Mouse (Mus musculus): ENCODE measurements around the gene Pias4.

The Pias4 gene

GRCm38 (mm10) chr10:81139529-81139846 lies 28.2 kb downstream of the Pias4 start:
- DNase-seq (ENCODE audit: extremely low read depth, low read depth, low spot score), result no peak

GRCm38 (mm10) chr10:81138821-81139528 lies 28.7 kb downstream of the Pias4 start:
- DNase-seq (ENCODE audit: extremely low read depth, low read depth, low spot score), result no peak

- no peak for DNase-seq (ENCODE audit: extremely low read depth, low read depth, low spot score)
Observed at GRCm38 (mm10) chr10:81138131-81138782, 29.5 kb downstream of the Pias4 start.

- peak; percentile 79 for DNase-seq (ENCODE audit: extremely low read depth, low read depth, low spot score)
Observed at GRCm38 (mm10) chr10:81137252-81138130, 30.2 kb downstream of the Pias4 start.

GRCm38 (mm10) chr10:81136706-81137231 lies 31.0 kb downstream of the Pias4 start:
- no peak for DNase-seq (ENCODE audit: extremely low read depth, low read depth, low spot score)

- no peak for DNase-seq (ENCODE audit: extremely low read depth, low read depth, low spot score)
Observed at GRCm38 (mm10) chr10:81135831-81136705, 31.7 kb downstream of the Pias4 start.

GRCm38 (mm10) chr10:81134966-81135681 lies 32.6 kb downstream of the Pias4 start, which contains the start of gene Zbtb7a:
Zbtb7a (plus strand) TSS chr10:81135220.
- DNase-seq (ENCODE audit: extremely low read depth, low read depth, low spot score), result no peak

GRCm38 (mm10) chr10:81134181-81134587 lies 33.5 kb downstream of the Pias4 start:
- no peak for DNase-seq (ENCODE audit: extremely low read depth, low read depth, low spot score)

GRCm38 (mm10) chr10:81123500-81123899 lies 44.2 kb downstream of the Pias4 start:
- DNase-seq (ENCODE audit: extremely low read depth, low read depth, low spot score), result no peak

- no peak for DNase-seq (ENCODE audit: extremely low read depth, low read depth, low spot score)
Observed at GRCm38 (mm10) chr10:81122889-81123288, 44.8 kb downstream of the Pias4 start.

GRCm38 (mm10) chr10:81120650-81121049 lies 47.1 kb downstream of the Pias4 start:
- no peak for DNase-seq (ENCODE audit: extremely low read depth, low read depth, low spot score)

- no peak for DNase-seq (ENCODE audit: extremely low read depth, low read depth, low spot score)
Observed at GRCm38 (mm10) chr10:81119625-81120024, 48.1 kb downstream of the Pias4 start.

- DNase-seq (ENCODE audit: extremely low read depth, low read depth, low spot score), result no peak
Observed at GRCm38 (mm10) chr10:81112946-81113345, 54.8 kb downstream of the Pias4 start.

- no peak for DNase-seq (ENCODE audit: extremely low read depth, low read depth, low spot score)
Observed at GRCm38 (mm10) chr10:81106113-81106721, 61.5 kb downstream of the Pias4 start.

- peak; percentile 43 for DNase-seq (ENCODE audit: extremely low read depth, low read depth, low spot score)
Observed at GRCm38 (mm10) chr10:81105565-81106112, 62.1 kb downstream of the Pias4 start, which contains the start of gene Map2k2. Map2k2 (plus strand) TSS chr10:81105915.

Measured in fat pad, adult 2 months (tissue).